Mouse (Mus musculus) megakaryocyte-erythroid progenitor cell, adult 5-6 weeks (primary cell): ENCODE results near the gene Rcc1l. TPM values are rescaled to one million over a fixed set of nuclear protein-coding genes. Genes with fewer than 3 reads are reported as not detected.
A peak's percentile ranks its signal among the peaks of the same experiment; 100 is the strongest.

Experiments used
- ATAC-seq: replicated peaks from 2 replicates; pipeline ENCODE4 v1.8.0; 2016; ENCODE audit warnings: mild to moderate bottlenecking, inconsistent platforms; ENCODE audit not compliant: severe bottlenecking, poor library complexity, low FRiP score, low TSS enrichment
- total RNA-seq, 2 experiments: library from RNA; stranded (forward) in 1 of 2; stranded (reverse) in 1 of 2; fragments of 200-1000, 215-1000 nt in 1 of 2; fragments of >200 nt in 1 of 2; fragmentation: Nextera tagmentation in 1 of 2; gene quantifications; 2 replicates each; pipeline ENCODE4 v1.2.3; 2014 to 2017

The Rcc1l gene
- 28.5 and 44.3 TPM in 2 replicates for total RNA-seq (2014; fragmentation: Nextera tagmentation)
- total RNA-seq (2017), result 8.8 and 9.8 TPM in 2 replicates

DNA sequence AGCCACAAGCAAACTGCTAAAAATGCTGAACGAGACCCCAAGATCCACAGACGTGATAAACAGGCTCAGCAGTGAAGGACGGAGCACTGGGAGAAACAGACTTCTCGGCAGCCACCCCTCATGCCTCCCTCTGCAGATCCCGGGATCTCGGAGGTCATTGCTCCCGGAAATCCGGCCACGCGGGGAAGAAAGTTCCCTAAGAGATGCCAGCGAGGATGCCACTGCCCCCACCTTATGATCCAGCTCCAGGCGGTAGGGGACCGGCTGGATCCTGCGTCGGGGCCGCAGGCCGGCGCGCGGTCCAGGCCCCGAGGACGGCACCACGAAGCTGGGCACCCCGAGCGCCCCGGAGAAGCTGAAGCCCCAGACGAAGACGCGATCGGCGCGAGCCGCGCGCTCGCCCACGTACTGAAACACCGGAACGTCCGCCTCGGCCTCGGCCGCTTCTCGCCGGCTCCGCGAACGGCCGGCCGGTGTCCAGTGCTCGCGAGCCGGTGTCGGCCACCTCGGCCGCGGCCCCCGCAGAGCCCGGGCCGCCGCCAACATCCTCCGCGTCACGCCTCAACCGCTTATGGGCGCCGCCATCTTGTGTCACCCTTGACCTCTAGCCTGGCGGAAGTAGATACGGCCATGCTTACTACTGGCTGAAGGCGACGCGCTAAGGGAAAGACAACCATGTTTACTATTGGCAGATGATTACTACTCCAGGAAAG is at the start of gene Rcc1l:
TSS of gene Rcc1l (minus strand) at position 606 of the 713 bp plus-strand sequence.
- peak; percentile 77 for ATAC-seq

- ATAC-seq, result no peak
These were observed 48.7 kb upstream of the Rcc1l start for GRCm38 (mm10) chr5:134225110-134225901.

GRCm38 (mm10) chr5:134221708-134222150 is 45.2 kb upstream of the Rcc1l start:
- ATAC-seq, result no peak; the same call in 1 of the 2 replicates

GRCm38 (mm10) chr5:134221278-134221677 is 44.7 kb upstream of the Rcc1l start:
- no peak for ATAC-seq

- ATAC-seq, result no peak
These were observed 41.3 kb upstream of the Rcc1l start for GRCm38 (mm10) chr5:134217900-134218299.

- ATAC-seq, result no peak
These were observed 37.6 kb upstream of the Rcc1l start for GRCm38 (mm10) chr5:134214021-134214806.

DNA sequence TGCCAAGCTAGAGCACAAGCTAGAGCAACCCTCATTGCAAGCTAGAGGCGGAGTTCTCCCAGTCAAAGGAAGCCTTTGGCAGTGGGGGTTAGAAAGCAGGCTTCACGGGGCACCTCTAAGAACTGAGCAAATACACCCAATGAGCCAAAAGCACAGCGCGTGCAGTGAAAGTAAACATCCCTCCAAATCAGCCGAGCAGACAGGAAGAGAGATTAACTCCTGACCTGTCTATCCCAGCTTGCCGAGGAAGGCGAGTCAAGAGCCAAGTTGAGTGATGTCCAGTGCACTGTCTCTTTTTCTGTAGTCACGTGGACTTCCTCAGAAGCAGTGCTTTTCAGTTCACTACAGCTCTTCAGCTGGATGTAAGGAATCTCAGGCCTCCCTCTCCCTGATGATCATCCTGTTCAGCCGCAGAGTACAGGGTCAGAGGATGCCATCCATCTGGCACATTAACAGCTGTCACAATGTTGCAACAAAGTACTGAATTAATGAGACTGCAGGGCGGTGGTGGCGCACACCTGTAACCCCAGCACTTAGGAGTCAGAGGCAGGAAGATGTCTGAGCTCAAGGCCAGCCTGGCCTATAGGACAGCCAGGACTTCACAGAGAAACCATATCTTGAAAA is 33.5 kb upstream of the Rcc1l start:
- ATAC-seq, result no peak

DNA sequence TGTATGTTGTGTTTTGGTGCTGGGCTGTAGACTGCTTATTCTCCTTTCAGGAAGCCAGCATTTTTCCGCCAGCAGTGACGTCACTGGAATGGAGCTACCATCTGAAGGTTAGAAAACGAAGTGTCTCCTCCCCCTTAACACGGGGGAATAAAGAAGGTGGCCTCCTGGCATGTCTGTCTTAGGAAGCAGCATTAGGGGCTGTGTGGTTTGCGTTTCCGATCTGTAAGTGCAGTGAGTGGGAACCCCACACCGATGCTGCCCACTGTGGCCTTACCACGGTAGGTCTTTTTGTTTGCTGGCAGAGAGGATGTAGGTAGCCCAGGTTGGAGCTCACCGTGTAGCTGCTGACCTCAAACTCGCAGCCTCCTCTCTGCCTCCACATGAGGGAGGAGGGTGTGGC is 30.1 kb upstream of the Rcc1l start:
- ATAC-seq, result no peak

DNA sequence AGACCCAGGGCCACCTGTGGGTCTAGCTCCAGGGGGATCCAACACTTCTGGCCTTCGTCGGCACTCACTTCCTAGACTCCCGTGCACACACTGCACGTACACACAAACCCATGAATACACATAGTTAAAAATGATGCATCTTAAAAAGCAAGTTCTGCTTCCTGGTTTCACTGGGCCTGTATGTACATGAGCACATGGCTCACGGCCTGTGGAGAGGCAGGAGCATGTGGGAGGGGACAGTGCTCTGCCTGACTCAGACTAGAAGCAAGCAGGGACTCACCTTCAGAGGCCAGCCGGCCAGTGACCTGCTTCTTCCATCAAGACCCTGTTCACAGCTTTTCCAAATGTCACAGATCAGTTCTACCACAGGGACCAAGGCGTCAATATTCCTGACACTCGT is 17.1 kb upstream of the Rcc1l start:
- no peak for ATAC-seq

DNA sequence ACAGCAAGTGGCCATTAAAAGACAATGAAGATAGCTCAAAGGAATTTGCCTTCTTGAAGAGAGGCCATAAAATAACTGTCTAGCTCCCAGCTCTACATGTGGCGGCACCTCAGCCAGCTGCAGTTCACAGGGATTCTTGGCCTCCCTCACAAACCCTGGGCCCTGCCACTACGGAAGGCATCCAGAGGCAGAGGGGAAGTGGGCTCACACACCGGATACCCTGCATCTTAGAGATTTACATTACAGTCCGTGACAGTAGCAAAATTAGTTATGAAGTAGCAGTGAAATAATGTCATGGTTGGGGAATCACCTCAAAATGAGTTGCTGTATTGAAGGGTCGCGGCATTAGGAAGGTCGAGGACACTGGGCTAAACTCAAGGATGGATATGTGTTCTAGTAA is 12.0 kb upstream of the Rcc1l start:
- ATAC-seq, result no peak

GRCm38 (mm10) chr5:134186961-134187731 is 10.6 kb upstream of the Rcc1l start:
- peak; percentile 22; the same call in 1 of the 2 replicates for ATAC-seq

- ATAC-seq, result no peak
These were observed 9.5 kb upstream of the Rcc1l start for GRCm38 (mm10) chr5:134186059-134186458.

GRCm38 (mm10) chr5:134183880-134184808 is 7.6 kb upstream of the Rcc1l start, which contains the start of gene Gtf2ird2:
Gtf2ird2 (plus strand) TSS chr5:134184019.
- ATAC-seq, result peak; percentile 90

DNA sequence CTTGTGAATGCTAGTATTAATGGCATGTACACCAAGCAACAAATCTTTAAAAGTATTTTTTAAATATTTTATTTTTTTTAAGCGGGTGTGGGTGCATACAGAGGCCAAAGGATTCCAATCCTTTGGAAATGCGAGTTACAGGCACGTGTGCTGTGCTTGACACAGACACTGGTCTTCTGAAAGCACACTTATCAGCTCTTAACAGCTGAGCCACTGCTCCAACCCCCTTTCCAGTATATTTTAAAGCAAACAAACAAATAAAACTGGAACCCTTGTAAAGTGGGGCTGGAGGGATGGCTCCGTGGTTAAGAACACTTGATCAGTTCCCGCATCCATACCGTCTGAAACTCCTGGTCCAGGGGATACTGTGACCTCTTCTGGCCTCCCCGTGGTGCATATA is 6.6 kb upstream of the Rcc1l start:
- ATAC-seq, result no peak

DNA sequence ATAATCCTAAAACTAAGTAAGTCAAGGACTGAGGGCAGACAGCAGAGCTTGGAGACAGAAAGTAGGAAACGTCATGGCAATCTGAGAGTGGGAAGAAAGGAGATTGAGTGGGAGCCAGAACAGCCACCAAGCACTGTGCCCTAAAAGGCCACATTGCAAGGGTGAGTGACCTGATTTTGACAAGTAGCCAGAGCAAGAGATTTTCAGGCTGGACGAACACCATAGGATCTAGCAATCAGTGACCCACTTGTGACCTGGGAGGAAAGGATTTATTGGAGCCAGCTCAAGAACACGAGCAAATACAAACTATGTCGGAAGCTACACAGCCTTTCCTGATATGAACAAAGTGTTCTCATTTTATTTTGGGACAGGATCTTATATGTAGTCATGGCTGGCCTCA is 6.2 kb upstream of the Rcc1l start:
- no peak for ATAC-seq

GRCm38 (mm10) chr5:134182172-134182571 is 5.6 kb upstream of the Rcc1l start:
- no peak for ATAC-seq

- peak; percentile 20 for ATAC-seq
These were observed 3.3 kb upstream of the Rcc1l start for GRCm38 (mm10) chr5:134179871-134180270.

DNA sequence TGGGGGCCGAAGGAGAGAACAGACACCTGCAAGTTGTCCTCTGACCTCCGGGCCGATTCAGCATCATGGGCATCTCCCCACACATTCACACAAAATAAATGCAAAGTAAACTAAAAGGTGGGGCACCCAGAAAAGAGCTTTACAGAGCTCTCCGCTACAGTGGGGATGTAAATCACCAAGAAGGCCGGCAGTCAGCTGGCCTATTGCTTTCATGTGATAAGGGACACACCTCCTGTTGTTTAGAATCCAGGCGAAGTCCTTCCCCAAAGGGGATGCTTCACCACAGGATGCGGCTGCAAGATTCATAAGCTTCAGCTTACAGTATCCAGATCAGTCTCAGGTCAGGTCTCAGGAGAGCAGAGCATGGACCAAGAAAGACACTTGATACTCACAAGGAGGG is 2.0 kb upstream of the Rcc1l start:
- no peak for ATAC-seq
